Mouse (Mus musculus) hindbrain, embryonic 10.5 days (tissue): ENCODE measurements at regions not wholly inside any gene's neighbourhood (a gene's known extent, or its start where the extent isn't known, plus 50 kb on each side); places are given as distances from the start of the nearest gene placed in this dataset.

Experiments
- DNase-seq: peaks from one replicate; pipeline ENCODE4 v3.0.0-alpha.2; 2017; ENCODE audit warnings: low spot score
- H3K27ac ChIP-seq: fragments of 300-500 bp; sonication (generic); 2 replicates; pipeline ENCODE4 v1.5.1; 2016; ENCODE audit warnings: mild to moderate bottlenecking, moderate library complexity
- H3K27me3 ChIP-seq: fragments of 300-500 bp; sonication (generic); 2 replicates; pipeline ENCODE4 v1.6.1; 2016; ENCODE audit warnings: mild to moderate bottlenecking; ENCODE audit not compliant: poor library complexity, insufficient read depth, severe bottlenecking
- H3K36me3 ChIP-seq: fragments of 300-500 bp; sonication (generic); 2 replicates; pipeline ENCODE4 v1.6.1; 2016; ENCODE audit warnings: mild to moderate bottlenecking, moderate library complexity
- H3K4me1 ChIP-seq: fragments of 300-500 bp; sonication (generic); replicated peaks from 2 replicates; pipeline ENCODE4 v1.6.1; 2016; ENCODE audit warnings: mild to moderate bottlenecking
- H3K4me3 ChIP-seq: fragments of 300-500 bp; sonication (generic); 2 replicates; pipeline ENCODE4 v1.5.1; 2016; ENCODE audit warnings: mild to moderate bottlenecking, moderate library complexity
- H3K9me3 ChIP-seq: fragments of 300-500 bp; sonication (generic); 2 replicates; pipeline ENCODE4 v1.6.1; 2016; ENCODE audit warnings: mild to moderate bottlenecking, moderate library complexity
- WGBS: fragments of 180-500 bp; shearing (Covaris S2); methylation state at CpG from one replicate; pipeline ENCODE4 v1.1.7; 2016; 5-methylcytosine and 5-hydroxymethylcytosine counted together

- Histone ChIP-seq H3K27me3 (peaks cover 14% of the 10 kb centered on the region), H3K4me1 (no peaks in the 10 kb centered on the region; the same call in 1 of the 2 replicates), H3K27ac (no peak overlapping the region), H3K9me3 (no peaks in the 10 kb centered on the region), H3K36me3 (no peaks in the 10 kb centered on the region), H3K4me3 (no peak overlapping the region)
- DNase-seq = no peak
- 55% methylated on average over 2 of the region's 2 CpGs for WGBS
These were observed 85.6 kb upstream of the Smad3 start for GRCm38 (mm10) chr9:63843431-63843830.

GRCm38 (mm10) chr9:63841102-63841501, 83.3 kb upstream of the Smad3 start:
- Histone ChIP-seq H3K27ac (no peak overlapping the region), H3K4me3 (no peak overlapping the region), H3K27me3 (peaks cover 9% of the 10 kb centered on the region), H3K4me1 (peaks cover 10% of the 10 kb centered on the region), H3K9me3 (no peaks in the 10 kb centered on the region), H3K36me3 (no peaks in the 10 kb centered on the region)
- no peak for DNase-seq
- 90% methylated on average over 14 of the region's 14 CpGs for WGBS

GRCm38 (mm10) chr9:63838996-63839772, 81.4 kb upstream of the Smad3 start:
- WGBS = 88% methylated on average over 14 of the region's 14 CpGs

GRCm38 (mm10) chr9:63837552-63837951, 79.8 kb upstream of the Smad3 start:
- 77% methylated on average over 6 of the region's 6 CpGs for WGBS
- peaks cover 8% of the 10 kb centered on the region; the same call in 1 of the 2 replicates for H3K27me3 ChIP-seq
- H3K4me3 ChIP-seq = no peak overlapping the region
- no peaks in the 10 kb centered on the region for H3K36me3 ChIP-seq
- DNase-seq = no peak
- no peaks in the 10 kb centered on the region for H3K9me3 ChIP-seq
- peak overlapping the region; percentile 12; the same call in 1 of the 2 replicates for H3K27ac ChIP-seq
- peaks cover 23% of the 10 kb centered on the region for H3K4me1 ChIP-seq

More at GRCm38 (mm10) chr9:63838996-63839772, 81.4 kb upstream of the Smad3 start:
- DNase-seq = no peak
- Histone ChIP-seq H3K4me1 (peaks cover 23% of the 10 kb centered on the region), H3K27ac (no peak overlapping the region), H3K36me3 (no peaks in the 10 kb centered on the region), H3K27me3 (peaks cover 4% of the 10 kb centered on the region; the same call in 1 of the 2 replicates), H3K9me3 (no peaks in the 10 kb centered on the region), H3K4me3 (no peak overlapping the region)

- Histone ChIP-seq H3K4me3 (no peak overlapping the region), H3K4me1 (peaks cover 23% of the 10 kb centered on the region), H3K27me3 (peaks cover 8% of the 10 kb centered on the region; the same call in 1 of the 2 replicates), H3K9me3 (no peaks in the 10 kb centered on the region), H3K36me3 (no peaks in the 10 kb centered on the region), H3K27ac (peak overlapping the region; percentile 23; the same call in 1 of the 2 replicates)
- DNase-seq = no peak
- WGBS = 79% methylated on average over 5 of the region's 5 CpGs
These were observed 78.9 kb upstream of the Smad3 start for GRCm38 (mm10) chr9:63836565-63837284.

- 43% methylated on average over 11 of the region's 11 CpGs for WGBS
- no peak for DNase-seq
- Histone ChIP-seq H3K9me3 (no peaks in the 10 kb centered on the region), H3K27me3 (peaks cover 8% of the 10 kb centered on the region; the same call in 1 of the 2 replicates), H3K4me3 (0 out of 2 replicates have a peak overlapping the region, but pooled peaks have one; percentile 11), H3K36me3 (no peaks in the 10 kb centered on the region), H3K27ac (no peak overlapping the region), H3K4me1 (peaks cover 23% of the 10 kb centered on the region)
These were observed 78.2 kb upstream of the Smad3 start for GRCm38 (mm10) chr9:63836036-63836435.

- 83% methylated on average over 3 of the region's 3 CpGs for WGBS
- H3K4me3 ChIP-seq = no peak overlapping the region
- peaks cover 23% of the 10 kb centered on the region for H3K4me1 ChIP-seq
- H3K27ac ChIP-seq = no peak overlapping the region
- H3K36me3 ChIP-seq = no peaks in the 10 kb centered on the region
- H3K27me3 ChIP-seq = peaks cover 4% of the 10 kb centered on the region; the same call in 1 of the 2 replicates
- H3K9me3 ChIP-seq = no peaks in the 10 kb centered on the region
- DNase-seq = no peak
These were observed 76.6 kb upstream of the Smad3 start for GRCm38 (mm10) chr9:63834416-63834815.

GRCm38 (mm10) chr9:63818163-63818562, 60.4 kb upstream of the Smad3 start:
- H3K36me3 ChIP-seq = no peaks in the 10 kb centered on the region
- no peak overlapping the region for H3K27ac ChIP-seq
- WGBS = 89% methylated on average over 3 of the region's 3 CpGs
- H3K4me3 ChIP-seq = no peak overlapping the region
- no peaks in the 10 kb centered on the region for H3K4me1 ChIP-seq
- 0 out of 2 replicates have a peak, but pooled peaks cover 5% of the 10 kb centered on the region for H3K9me3 ChIP-seq
- no peaks in the 10 kb centered on the region for H3K27me3 ChIP-seq
- DNase-seq = no peak

GRCm38 (mm10) chr9:63816540-63816939, 58.7 kb upstream of the Smad3 start:
- H3K9me3 ChIP-seq = 0 out of 2 replicates have a peak, but pooled peaks cover 5% of the 10 kb centered on the region
- no peaks in the 10 kb centered on the region for H3K27me3 ChIP-seq
- H3K27ac ChIP-seq = no peak overlapping the region
- H3K36me3 ChIP-seq = no peaks in the 10 kb centered on the region
- H3K4me1 ChIP-seq = peaks cover 8% of the 10 kb centered on the region
- H3K4me3 ChIP-seq = no peak overlapping the region
- no peak for DNase-seq
- 59% methylated on average over 2 of the region's 2 CpGs for WGBS

GRCm38 (mm10) chr9:63809901-63810587, 52.2 kb upstream of the Smad3 start:
- H3K27ac ChIP-seq = peak overlapping the region; percentile 4; the same call in 1 of the 2 replicates
- WGBS = 40% methylated on average over 3 of the region's 3 CpGs
- H3K4me3 ChIP-seq = no peak overlapping the region
- H3K9me3 ChIP-seq = no peaks in the 10 kb centered on the region
- no peak for DNase-seq
- H3K4me1 ChIP-seq = peaks cover 40% of the 10 kb centered on the region
- H3K27me3 ChIP-seq = no peaks in the 10 kb centered on the region
- no peaks in the 10 kb centered on the region for H3K36me3 ChIP-seq
